Mouse (Mus musculus): Measurements from ENCODE around the gene Fis1. TPM values are rescaled to one million over a fixed set of nuclear protein-coding genes. Genes with fewer than 3 reads are reported as not detected.

Fis1 gene
- total RNA-seq, 2 experiments from 2014 or later, result 154 to 159 TPM

- intact Hi-C loops (cut with DNase I; ENCODE audit: low total_unique reads), result no loop called here
Measured at GRCm38 (mm10) chr5:136965210-136965609, 12.1 kb downstream of the Fis1 start.

GRCm38 (mm10) chr5:136965686-136966085 is 12.6 kb downstream of the Fis1 start:
- no peak for DNase-seq
- intact Hi-C loops (cut with DNase I; ENCODE audit: low total_unique reads), result no loop called here

More at GRCm38 (mm10) chr5:136965210-136965609, 12.1 kb downstream of the Fis1 start:
- no peak for DNase-seq

DNA sequence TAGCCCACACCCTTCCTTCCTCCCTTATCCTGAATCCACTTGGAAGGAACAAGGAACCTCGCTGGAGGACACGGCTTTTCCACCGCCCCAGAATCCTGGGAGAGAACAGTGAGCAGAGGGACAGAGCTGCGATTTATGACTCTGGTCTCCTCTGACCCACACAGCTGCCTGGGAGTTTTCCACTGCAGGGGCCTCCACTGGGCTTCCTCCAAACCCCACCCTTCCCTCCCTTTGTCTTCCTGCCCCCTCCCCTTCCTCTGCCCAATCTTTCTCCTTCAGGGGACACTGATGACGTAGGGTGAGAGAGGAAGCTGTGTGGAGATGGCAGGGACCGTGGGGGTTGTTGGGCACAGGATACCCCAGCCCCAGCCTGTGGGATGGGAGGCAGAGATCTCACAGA is 13.3 kb downstream of the Fis1 start, which contains the start of gene Cldn15:
TSS of gene Cldn15 (plus strand) at position 286 of the 400 bp plus-strand sequence.
- peak; percentile 41 for DNase-seq

DNA sequence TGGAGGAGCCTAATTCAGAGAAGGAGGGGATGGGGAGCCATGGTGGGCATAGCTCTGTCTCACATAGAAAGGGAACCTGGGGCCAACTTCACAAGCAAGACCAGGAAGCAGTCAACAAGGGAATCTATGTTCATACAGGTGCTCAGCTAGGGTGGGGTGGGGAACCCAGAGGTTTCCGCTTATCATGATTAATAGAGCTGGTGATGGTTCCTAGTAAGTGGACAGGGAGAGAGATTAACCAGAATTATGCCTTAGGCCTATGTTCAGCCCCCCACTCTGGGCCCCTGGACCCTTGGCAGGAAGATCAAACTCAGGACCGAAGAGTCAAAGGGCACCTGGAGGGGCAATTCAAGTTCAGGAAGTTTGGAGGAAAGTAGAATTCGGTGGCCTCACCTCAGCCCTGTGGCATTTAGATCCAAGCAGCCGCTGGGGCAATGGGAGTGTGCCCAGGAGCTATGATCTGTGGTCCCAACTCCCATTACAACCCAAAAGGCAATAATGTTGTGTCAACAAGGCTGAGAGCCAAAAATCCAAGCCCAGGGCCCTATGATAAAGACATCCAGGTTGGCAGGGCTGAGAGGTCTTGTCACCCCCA is 13.9 kb downstream of the Fis1 start:
- no peak for DNase-seq
- intact Hi-C loops (cut with DNase I; ENCODE audit: low total_unique reads), result no loop called here

More for the DNA sequence above, 13.3 kb downstream of the Fis1 start, which contains the start of gene Cldn15:
- intact Hi-C loops (cut with DNase I; ENCODE audit: low total_unique reads), result no loop called here

- intact Hi-C loops (cut with DNase I; ENCODE audit: low total_unique reads), result no loop called here
Measured at GRCm38 (mm10) chr5:136967592-136967991, 14.5 kb downstream of the Fis1 start.

GRCm38 (mm10) chr5:136970703-136971102 is 17.6 kb downstream of the Fis1 start:
- intact Hi-C loops (cut with DNase I; ENCODE audit: low total_unique reads), result loop anchor here (2.0 kb wide), 1 partner anchor 42 kb away; no protein-coding TSS in a partner anchor
- DNase-seq, result peak; percentile 74

More at GRCm38 (mm10) chr5:136967592-136967991, 14.5 kb downstream of the Fis1 start:
- DNase-seq, result peak; percentile 85

- no peak for DNase-seq
- intact Hi-C loops (cut with DNase I; ENCODE audit: low total_unique reads), result no loop called here
Measured at GRCm38 (mm10) chr5:136973670-136974069, 20.6 kb downstream of the Fis1 start.

DNA sequence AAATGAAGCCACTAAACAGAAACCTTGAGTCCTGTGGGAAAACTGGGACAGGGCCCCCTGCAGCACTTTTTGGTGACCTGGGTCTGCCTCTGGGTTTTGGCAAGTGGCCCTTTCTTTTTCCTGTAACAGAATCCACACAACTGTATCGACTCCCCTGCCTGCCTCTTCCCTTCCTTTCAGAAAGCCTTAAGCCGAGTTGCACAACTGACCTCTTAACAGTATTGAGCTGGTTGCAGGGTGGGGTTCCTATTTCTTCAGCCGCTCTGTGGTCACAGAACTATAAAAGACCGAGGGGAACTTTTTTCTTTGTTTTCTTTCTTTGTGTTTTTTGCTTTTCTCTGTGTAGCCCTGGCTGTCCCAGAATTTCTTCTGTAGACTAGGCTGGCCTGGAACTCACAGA is 24.7 kb downstream of the Fis1 start:
- intact Hi-C loops (cut with DNase I; ENCODE audit: low total_unique reads), result no loop called here
- DNase-seq, result no peak

- intact Hi-C loops (cut with DNase I; ENCODE audit: low total_unique reads), result no loop called here
- DNase-seq, result no peak
Measured at GRCm38 (mm10) chr5:136979762-136980161, 26.7 kb downstream of the Fis1 start.

GRCm38 (mm10) chr5:136980974-136981373 is 27.9 kb downstream of the Fis1 start:
- intact Hi-C loops (cut with DNase I; ENCODE audit: low total_unique reads), result no loop called here
- DNase-seq, result no peak

- intact Hi-C loops (cut with DNase I; ENCODE audit: low total_unique reads), result no loop called here
Measured at GRCm38 (mm10) chr5:136982338-136982930, 29.4 kb downstream of the Fis1 start.

DNA sequence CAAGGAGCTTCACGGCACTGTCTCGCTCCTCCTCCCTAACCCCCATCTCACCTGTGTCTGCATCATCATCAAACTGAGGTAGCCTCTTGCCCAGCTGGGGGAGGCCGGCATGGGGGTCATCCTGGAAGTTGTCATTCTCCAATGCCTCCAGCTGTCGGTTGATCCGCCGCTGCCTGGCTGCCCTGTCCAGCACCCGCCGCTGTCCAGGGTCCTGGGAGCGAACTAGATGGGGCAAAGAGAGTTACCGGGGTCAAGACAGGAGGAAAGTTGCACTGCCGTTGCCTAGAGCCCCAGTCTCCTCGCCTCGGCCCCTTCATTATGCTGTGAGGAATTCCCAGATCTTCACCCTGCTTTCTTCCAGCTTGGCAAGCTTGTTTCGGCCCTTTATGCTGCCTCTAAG is 31.8 kb downstream of the Fis1 start:
- DNase-seq, result no peak
- intact Hi-C loops (cut with DNase I; ENCODE audit: low total_unique reads), result no loop called here

More at GRCm38 (mm10) chr5:136982338-136982930, 29.4 kb downstream of the Fis1 start:
- peak; percentile 44 for DNase-seq

GRCm38 (mm10) chr5:136986695-136987137 is 33.6 kb downstream of the Fis1 start, which contains the start of gene Plod3:
Plod3 (plus strand) TSS chr5:136987019.
- DNase-seq, result peak; percentile 97
- intact Hi-C loops (cut with DNase I; ENCODE audit: low total_unique reads), result no loop called here

DNA sequence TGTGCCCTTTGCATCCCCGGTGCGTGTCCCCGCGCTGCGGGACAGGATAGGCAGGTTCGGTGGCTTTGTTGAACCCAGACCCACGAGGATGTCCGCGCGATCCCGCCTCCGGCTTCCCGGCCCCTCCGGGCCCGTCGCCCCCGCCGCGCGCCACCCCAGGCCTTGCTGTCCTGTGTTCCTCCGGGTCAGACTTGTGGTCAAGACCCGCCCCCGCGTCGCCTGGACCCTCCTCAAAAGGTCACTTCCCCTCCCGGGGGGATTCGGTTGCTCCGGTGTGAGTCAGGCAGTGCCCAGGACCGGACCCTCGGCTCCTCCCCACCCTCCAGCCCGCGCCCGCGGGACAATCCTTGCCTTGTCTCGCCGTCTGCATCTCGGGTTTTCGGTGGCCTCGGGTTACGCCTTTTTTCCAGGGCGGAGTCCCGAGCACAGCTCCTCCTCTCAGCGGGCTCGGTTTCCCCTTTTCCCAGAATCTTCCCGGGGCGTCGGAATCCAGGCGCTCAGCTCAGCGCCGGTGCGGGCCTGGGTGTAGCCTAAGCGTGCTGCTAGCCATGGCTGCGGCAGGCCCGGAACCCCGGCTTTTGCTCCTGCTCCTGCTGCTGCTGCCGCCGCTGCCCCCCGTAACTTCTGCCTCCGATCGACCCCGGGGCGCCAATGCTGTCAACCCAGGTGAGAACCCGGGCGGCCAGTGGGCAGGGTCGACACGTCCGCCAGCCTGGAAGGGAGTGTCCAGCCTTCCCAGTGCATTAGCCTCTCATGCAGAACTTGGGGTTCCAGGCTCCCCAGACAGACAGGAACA is 34.3 kb downstream of the Fis1 start:
- DNase-seq, result peak; percentile 79
- intact Hi-C loops (cut with DNase I; ENCODE audit: low total_unique reads), result no loop called here

DNA sequence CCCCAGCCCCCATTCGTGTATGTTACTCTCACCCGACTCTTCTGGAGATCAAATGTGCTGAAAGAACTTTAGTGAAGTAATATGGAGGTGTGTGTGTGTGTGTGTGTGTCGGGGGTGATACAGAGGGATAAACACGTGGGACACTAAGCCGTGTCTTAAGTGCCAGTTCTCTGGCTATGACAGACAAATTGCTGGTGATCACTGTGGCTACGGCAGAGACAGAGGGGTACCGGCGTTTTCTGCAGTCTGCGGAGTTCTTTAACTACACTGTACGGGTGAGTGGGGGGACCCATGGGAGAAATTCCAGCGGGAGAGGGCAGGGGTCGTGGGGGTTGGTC is 34.8 kb downstream of the Fis1 start, which contains the start of gene Znhit1:
TSS of gene Znhit1 (minus strand) at position 88 of the 338 bp plus-strand sequence.
- intact Hi-C loops (cut with DNase I; ENCODE audit: low total_unique reads), result no loop called here
- DNase-seq, result no peak

DNA sequence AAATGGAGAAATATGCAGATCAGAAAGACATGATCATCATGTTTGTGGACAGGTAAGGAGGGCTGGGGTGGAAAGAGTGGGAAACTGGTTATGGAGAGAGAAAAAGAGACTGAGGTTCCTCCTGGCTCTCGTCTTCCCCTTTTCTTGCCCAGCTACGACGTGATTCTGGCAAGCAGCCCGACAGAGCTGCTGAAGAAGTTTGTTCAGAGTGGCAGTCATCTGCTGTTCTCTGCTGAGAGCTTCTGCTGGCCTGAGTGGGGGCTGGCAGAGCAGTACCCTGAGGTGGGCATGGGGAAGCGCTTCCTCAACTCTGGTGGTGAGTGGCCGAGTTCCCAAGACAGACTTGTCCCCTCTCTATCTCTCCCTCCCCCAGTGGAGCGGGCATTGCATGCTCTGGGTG is 35.3 kb downstream of the Fis1 start:
- peak; percentile 35 for DNase-seq
- intact Hi-C loops (cut with DNase I; ENCODE audit: low total_unique reads), result no loop called here

DNA sequence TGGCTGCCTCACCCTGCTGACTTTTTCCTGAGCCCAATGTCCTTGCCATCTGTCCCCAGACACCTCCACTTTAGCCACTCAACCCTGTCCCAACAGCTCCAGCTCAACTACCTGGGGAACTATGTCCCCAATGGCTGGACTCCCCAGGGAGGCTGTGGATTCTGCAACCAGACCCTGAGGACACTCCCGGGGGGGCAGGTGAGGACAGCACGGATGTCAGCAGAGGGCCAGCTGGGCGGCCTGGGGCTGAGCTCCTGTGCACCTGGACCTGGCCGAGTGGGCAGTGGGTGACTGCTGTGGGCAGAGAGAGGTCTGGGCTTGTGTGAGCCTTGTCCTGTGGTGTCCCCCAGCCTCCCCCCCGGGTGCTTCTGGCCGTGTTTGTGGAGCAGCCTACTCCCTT is 36.7 kb downstream of the Fis1 start:
- intact Hi-C loops (cut with DNase I; ENCODE audit: low total_unique reads), result no loop called here
- no peak for DNase-seq

- intact Hi-C loops (cut with DNase I; ENCODE audit: low total_unique reads), result no loop called here
- DNase-seq, result no peak
Measured at GRCm38 (mm10) chr5:136999449-136999848, 46.4 kb downstream of the Fis1 start.

DNA sequence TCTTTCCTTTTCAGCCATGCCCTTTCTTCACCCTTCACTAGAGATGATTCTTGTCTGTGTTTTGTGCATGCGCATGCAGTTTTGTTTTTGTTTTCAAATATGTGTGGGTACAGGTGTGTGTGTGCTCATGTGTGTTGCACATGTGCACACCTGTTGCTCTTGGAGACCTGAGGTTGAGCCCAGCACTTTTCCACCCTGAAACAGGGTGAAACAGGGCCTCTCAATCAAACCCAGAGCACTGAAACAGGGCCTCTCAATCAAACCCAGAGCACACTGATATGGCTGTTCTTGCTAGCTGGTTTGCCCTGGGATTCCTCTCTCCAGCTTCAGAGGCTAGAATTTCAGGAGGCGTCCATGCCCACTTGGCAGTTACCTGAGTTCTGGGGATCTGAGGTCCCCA is 47.5 kb downstream of the Fis1 start:
- DNase-seq, result no peak

DNA sequence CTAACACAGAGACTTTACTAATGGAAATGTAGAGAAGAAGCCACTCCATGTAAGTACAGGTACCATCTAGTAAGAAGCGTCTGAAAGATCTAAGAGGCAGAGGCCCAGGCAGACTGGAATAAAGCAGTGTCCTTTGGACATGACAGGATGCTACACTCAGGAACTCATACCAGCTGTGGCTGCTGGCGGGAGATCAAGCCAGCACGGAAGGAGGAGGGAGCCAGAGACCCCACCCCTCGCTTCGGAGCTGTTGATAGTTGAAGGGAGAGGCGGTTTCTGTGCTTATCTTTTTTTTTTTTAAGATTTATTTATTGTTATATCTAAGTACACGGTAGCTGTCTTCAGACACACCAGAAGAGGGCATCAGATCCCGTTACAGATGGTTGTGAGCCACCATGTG is 54.2 kb downstream of the Fis1 start:
- no peak for DNase-seq
- intact Hi-C loops (cut with DNase I; ENCODE audit: low total_unique reads), result no loop called here

More for the DNA sequence above, 47.5 kb downstream of the Fis1 start:
- intact Hi-C loops (cut with DNase I; ENCODE audit: low total_unique reads), result no loop called here
